Mouse (Mus musculus): ENCODE data around the gene Lnpk.

Gene Lnpk

DNA sequence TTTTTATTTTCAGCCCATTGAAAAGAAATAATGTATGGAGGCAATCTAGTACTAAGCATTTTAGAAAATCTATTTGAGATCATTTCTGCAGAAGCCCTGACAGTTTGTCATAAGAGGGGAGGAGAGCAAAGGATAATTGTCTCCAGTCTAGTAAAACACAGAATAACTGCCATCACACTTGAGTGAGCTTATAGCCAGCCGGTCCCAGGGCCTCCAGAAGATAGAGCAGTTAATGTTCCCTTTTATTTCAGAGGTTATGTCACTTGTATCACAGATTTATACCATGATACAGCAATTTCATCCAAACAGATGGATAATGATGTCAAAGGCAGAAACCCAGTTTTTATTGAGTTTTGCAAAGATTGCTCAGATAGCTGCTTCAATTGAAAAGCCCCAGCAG, 89.0 kb downstream of the Lnpk start:
- in situ Hi-C loops (cut with MboI): no loop called here

DNA sequence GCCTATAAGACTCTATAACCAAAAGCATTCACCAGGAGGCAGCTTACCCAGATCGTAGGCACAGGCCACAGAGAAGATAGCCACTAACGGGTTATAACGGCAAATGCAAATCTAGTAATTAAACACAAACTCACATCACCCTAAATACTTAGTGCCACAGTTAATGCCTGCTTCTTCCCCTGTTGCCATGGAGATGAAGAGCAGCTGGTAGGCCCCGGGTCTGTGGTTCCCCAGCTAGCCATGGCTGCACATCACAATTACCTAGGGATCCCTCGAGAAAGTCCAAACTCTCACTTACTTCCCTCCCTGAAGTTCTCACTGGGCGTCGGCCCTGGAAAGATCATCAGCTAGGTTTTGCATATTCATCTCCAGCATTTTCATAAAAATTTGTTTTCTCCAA, 90.8 kb downstream of the Lnpk start:
- in situ Hi-C loops (cut with MboI): no loop called here

DNA sequence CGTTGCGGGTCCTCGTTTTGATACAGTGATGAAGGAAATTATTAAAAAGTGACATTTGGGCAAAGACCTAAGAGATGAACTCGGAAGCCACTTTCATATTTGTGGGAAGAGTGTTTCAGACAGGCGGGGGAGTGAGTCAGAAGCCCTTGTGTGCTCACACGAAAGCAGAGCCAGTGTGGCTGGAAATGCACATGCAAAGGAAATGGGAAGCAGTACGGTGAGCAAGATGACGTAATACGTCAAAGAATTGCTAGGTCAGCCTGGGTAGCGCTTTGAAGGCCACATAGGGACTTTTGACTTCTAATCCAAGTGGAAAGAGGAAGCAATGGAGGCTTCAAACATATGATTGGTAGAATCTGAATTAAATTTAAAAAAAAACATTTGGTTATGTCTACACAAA, 96.6 kb downstream of the Lnpk start:
- in situ Hi-C loops (cut with MboI): no loop called here

DNA sequence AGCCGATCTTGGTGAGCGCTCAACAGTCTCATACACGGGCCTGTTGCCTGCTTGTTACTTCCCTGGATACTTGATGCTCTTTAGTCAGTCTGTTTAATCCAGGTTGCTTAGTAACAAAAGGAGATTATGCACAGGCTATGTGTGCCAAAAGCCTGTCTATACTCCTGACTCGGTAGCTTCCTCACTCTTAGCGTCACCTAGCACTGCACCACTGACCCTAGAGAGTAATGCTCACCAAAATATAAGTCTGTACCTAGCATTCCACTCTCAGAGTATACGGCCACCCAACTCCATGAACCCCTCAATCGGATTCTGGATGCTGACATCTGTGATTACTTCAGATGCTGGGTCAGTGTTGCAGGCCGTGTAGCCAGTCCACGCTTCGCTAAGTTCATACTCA, 97.1 kb downstream of the Lnpk start:
- in situ Hi-C loops (cut with MboI): no loop called here

Measured in mature B cell (primary cell).